ENCODE assay signal across 8 mouse cellular contexts in genomic region chr13:45872041-45872746, GRCm38 (mm10).
DNase-seq lines count a peak whose midpoint lies in the region; ATAC-seq and TF ChIP-seq lines count a peak whose summit lies in the region.
"Had no signal": no experiment of that assay in that cellular context is flagged by ENCODE, and none has a peak within 500 bp of the region (broad histone marks: within the 10 kb centered on the region; RNA-seq: fewer than 3 reads in every experiment).

No protein-coding gene starts in this region.

- peak overlapping the region; percentile 34 for H3K4me2 ChIP-seq in liver, embryonic 15.5 days

- peak overlapping the region; percentile 85 for H3K27ac ChIP-seq in spleen, adult 2 months (ENCODE audit: insufficient read depth, low read length)
- peak overlapping the region; percentile 75 for H3K27ac ChIP-seq in embryonic fibroblast, embryonic 13.5 days (ENCODE audit: insufficient read depth, low read length)
- no peak overlapping the region for H3K27ac ChIP-seq in liver, embryonic 15.5 days (replicated peaks)

- 7% methylated on average over 14 of the region's 14 CpGs for WGBS in spleen, adult 2 months
- 56% methylated on average over 14 of the region's 14 CpGs for WGBS in liver, embryonic 15.5 days (ENCODE audit: insufficient replicate concordance)

- ATAC-seq in liver, embryonic 15.5 days (ENCODE audit: insufficient read depth) = no peak

- DNase-seq in spleen, adult 2 months (ENCODE audit: low read depth in 1 of 2, low spot score in 2 of 2) = peak in 1 of 2 experiments; percentile 45
- DNase-seq in spleen, postnatal 4 days (ENCODE audit: low spot score in 2 of 2) = no peak
- no peak for DNase-seq in cerebellum, postnatal 14 days
- DNase-seq in right cerebral cortex, postnatal 25 days = no peak
- no peak for DNase-seq in layer of hippocampus, adult 9-10 months (ENCODE audit: low spot score)
- DNase-seq: cerebellum, adult 8-10 months had no signal

- TF ChIP-seq POLR2A in spleen, adult 2 months (IDR thresholded peaks at IDR 0.05; ENCODE audit: low read depth, low read length) = no peak
- TF ChIP-seq POLR2A in embryonic fibroblast, embryonic 13.5 days (IDR thresholded peaks at IDR 0.05; ENCODE audit: low read depth, low read length) = 0 out of 2 replicates have a peak, but pooled peaks have one; percentile 34

- H3K4me1 ChIP-seq in spleen, adult 2 months (ENCODE audit: control insufficient read depth, insufficient read depth, insufficient read length) = peaks cover 24% of the 10 kb centered on the region
- H3K4me1 ChIP-seq in embryonic fibroblast, embryonic 13.5 days (ENCODE audit: control insufficient read depth, insufficient read depth, low read length) = peaks cover 18% of the 10 kb centered on the region
- H3K4me1 ChIP-seq in liver, embryonic 15.5 days (replicated peaks) = peaks cover 31% of the 10 kb centered on the region

- peak overlapping the region; percentile 67 for H3K4me3 ChIP-seq in spleen, adult 2 months (ENCODE audit: extremely low read depth, insufficient read depth, insufficient read length)
- H3K4me3 ChIP-seq in embryonic fibroblast, embryonic 13.5 days (ENCODE audit: insufficient read depth, low read length) = no peak overlapping the region
- H3K4me3 ChIP-seq in liver, embryonic 15.5 days (replicated peaks) = no peak overlapping the region

- no peaks in the 10 kb centered on the region for H3K36me3 ChIP-seq in spleen, adult 2 months (ENCODE audit: control insufficient read depth, insufficient read depth, low read length)
- peaks cover 5% of the 10 kb centered on the region for H3K36me3 ChIP-seq in liver, embryonic 15.5 days (replicated peaks)

- no peaks in the 10 kb centered on the region for H3K9me3 ChIP-seq in liver, embryonic 15.5 days (replicated peaks)

- no peaks in the 10 kb centered on the region for H3K27me3 ChIP-seq in spleen, adult 2 months (ENCODE audit: control insufficient read depth, insufficient read depth, low read length)
- no peaks in the 10 kb centered on the region for H3K27me3 ChIP-seq in liver, embryonic 15.5 days

- H3K9ac ChIP-seq in liver, embryonic 15.5 days = no peak overlapping the region

- TF ChIP-seq CTCF in spleen, adult 2 months (IDR thresholded peaks at IDR 0.05; ENCODE audit: extremely low read depth, insufficient read depth, insufficient read length, insufficient replicate concordance) = no peak
- no peak for TF ChIP-seq CTCF in embryonic fibroblast, embryonic 13.5 days (IDR thresholded peaks at IDR 0.05; ENCODE audit: borderline replicate concordance, insufficient read depth, low read length)
